Mouse (Mus musculus): Measurements from ENCODE around the gene Cfap54. TPM values are rescaled to one million over a fixed set of nuclear protein-coding genes. Genes with fewer than 3 reads are reported as not detected.

Gene Cfap54
- polyA plus RNA-seq (2015; fragmentation: Nextera tagmentation; extraction: Ambion mirVana), result 0.15 and 0.27 TPM in 2 replicates

DNA sequence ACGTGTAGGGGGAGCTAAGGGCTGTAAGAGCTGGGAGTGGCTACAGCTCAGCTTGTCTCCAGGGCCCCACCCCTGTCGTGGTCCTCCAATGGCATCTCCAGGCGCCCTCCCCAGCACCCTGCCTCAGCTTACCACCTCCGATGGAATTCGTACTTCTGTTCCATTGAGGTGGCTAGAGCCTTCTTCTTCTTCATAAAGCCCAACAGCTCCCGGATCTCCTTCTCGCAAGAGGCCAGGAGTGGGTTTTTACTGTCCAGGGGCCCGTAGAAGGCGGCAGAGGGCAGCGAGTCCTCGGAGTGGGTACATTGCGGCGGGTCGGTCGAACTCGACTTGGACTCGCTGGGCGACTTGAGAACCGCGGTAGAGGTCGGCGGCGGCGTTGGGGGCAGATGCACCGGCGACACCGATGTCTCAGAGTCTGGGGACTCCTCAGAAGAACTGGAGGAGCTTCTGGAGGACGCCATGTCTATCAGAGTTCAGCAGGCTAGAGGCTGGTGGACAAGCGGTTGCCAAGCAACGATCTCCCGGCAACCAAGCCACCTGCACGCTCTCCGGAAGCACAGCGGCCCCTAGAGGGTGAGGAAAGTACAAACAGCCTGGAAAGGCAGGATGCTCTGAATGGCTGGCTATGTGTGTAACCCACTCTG is at the start of gene Cfap54:
TSS of gene Cfap54 (minus strand) at position 486 of the 647 bp plus-strand sequence.
- H3K4me1 ChIP-seq (ENCODE audit: control insufficient read depth, insufficient read depth, low read length), result peaks cover 4% of the 10 kb centered on the region; the same call in 1 of the 2 replicates
- H3K4me2 ChIP-seq (ENCODE audit: low read depth, low read length), result peak within 1 kb of the TSS; percentile 75
- peak within 1 kb of the TSS; percentile 54 for H3K4me3 ChIP-seq (replicated peaks; ENCODE audit: low read length)
- H3K36me3 ChIP-seq (ENCODE audit: control insufficient read depth, insufficient read depth, low read length), result no peaks in the 10 kb centered on the region
- peak; percentile 94 for ATAC-seq (ENCODE audit: insufficient read depth, low FRiP score)
- H3K9ac ChIP-seq (ENCODE audit: low read length), result peak within 1 kb of the TSS; percentile 48; the same call in 1 of the 2 replicates
- no peaks in the 10 kb centered on the region for H3K27me3 ChIP-seq (ENCODE audit: control insufficient read depth, insufficient read depth, low read length)
- no peak within 1 kb of the TSS for H3K27ac ChIP-seq (ENCODE audit: low read length)
- WGBS, result 1% methylated on average over 34 of the region's 34 CpGs
- no peaks in the 10 kb centered on the region for H3K9me3 ChIP-seq (replicated peaks; ENCODE audit: control insufficient read depth, low read length)

- no peak overlapping the region for H3K4me2 ChIP-seq (ENCODE audit: low read depth, low read length)
- no peaks in the 10 kb centered on the region for H3K27me3 ChIP-seq (ENCODE audit: control insufficient read depth, insufficient read depth, low read length)
- WGBS, result 49% methylated on average over 10 of the region's 10 CpGs
- ATAC-seq (ENCODE audit: insufficient read depth, low FRiP score), result peak; percentile 53; the same call in 1 of the 2 replicates
- H3K9ac ChIP-seq (ENCODE audit: low read length), result no peak overlapping the region
- no peak overlapping the region for H3K4me3 ChIP-seq (replicated peaks; ENCODE audit: low read length)
- no peaks in the 10 kb centered on the region for H3K9me3 ChIP-seq (replicated peaks; ENCODE audit: control insufficient read depth, low read length)
- no peaks in the 10 kb centered on the region; the same call in 1 of the 2 replicates for H3K4me1 ChIP-seq (ENCODE audit: control insufficient read depth, insufficient read depth, low read length)
- peak overlapping the region; percentile 79 for H3K27ac ChIP-seq (ENCODE audit: low read length)
- no peaks in the 10 kb centered on the region for H3K36me3 ChIP-seq (ENCODE audit: control insufficient read depth, insufficient read depth, low read length)
Measured at GRCm38 (mm10) chr10:93130456-93130940, 49.1 kb upstream of the Cfap54 start.

GRCm38 (mm10) chr10:93129904-93130455 is 48.6 kb upstream of the Cfap54 start:
- Histone ChIP-seq H3K4me1 (ENCODE audit: control insufficient read depth, insufficient read depth, low read length) (no peaks in the 10 kb centered on the region; the same call in 1 of the 2 replicates), H3K4me3 (replicated peaks; ENCODE audit: low read length) (no peak overlapping the region), H3K4me2 (ENCODE audit: low read depth, low read length) (no peak overlapping the region), H3K27me3 (ENCODE audit: control insufficient read depth, insufficient read depth, low read length) (no peaks in the 10 kb centered on the region), H3K9ac (ENCODE audit: low read length) (no peak overlapping the region), H3K36me3 (ENCODE audit: control insufficient read depth, insufficient read depth, low read length) (no peaks in the 10 kb centered on the region), H3K9me3 (replicated peaks; ENCODE audit: control insufficient read depth, low read length) (no peaks in the 10 kb centered on the region), H3K27ac (ENCODE audit: low read length) (no peak overlapping the region)
- ATAC-seq (ENCODE audit: insufficient read depth, low FRiP score), result no peak
- 71% methylated on average over 9 of the region's 9 CpGs for WGBS

GRCm38 (mm10) chr10:93129345-93129744 is 47.9 kb upstream of the Cfap54 start:
- H3K4me1 ChIP-seq (ENCODE audit: control insufficient read depth, insufficient read depth, low read length), result no peaks in the 10 kb centered on the region; the same call in 1 of the 2 replicates
- no peaks in the 10 kb centered on the region for H3K36me3 ChIP-seq (ENCODE audit: control insufficient read depth, insufficient read depth, low read length)
- 58% methylated on average over 1 of the region's 1 CpGs for WGBS
- no peak overlapping the region for H3K4me2 ChIP-seq (ENCODE audit: low read depth, low read length)
- H3K4me3 ChIP-seq (replicated peaks; ENCODE audit: low read length), result no peak overlapping the region
- no peak for ATAC-seq (ENCODE audit: insufficient read depth, low FRiP score)
- H3K9me3 ChIP-seq (replicated peaks; ENCODE audit: control insufficient read depth, low read length), result no peaks in the 10 kb centered on the region
- no peak overlapping the region for H3K27ac ChIP-seq (ENCODE audit: low read length)
- no peaks in the 10 kb centered on the region for H3K27me3 ChIP-seq (ENCODE audit: control insufficient read depth, insufficient read depth, low read length)
- no peak overlapping the region for H3K9ac ChIP-seq (ENCODE audit: low read length)

DNA sequence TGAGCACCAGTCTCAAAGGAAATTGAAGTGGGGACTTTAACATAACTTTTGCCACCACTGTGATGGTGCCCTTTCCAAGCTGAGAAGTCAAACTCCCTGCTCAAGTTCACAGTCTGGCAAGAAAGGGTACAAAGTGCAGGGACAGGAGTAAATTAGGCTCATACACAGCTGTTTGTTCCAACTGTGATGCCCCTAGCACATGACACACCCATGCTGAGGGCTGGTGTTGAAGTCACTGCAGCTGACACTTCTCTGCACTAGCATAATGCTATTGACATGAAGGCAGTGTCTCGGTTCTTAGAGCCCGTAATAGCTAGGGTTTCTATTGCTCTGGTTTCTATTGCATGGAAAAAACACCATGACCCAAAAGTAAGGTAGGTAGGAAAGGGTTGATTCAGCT is 47.1 kb upstream of the Cfap54 start:
- Histone ChIP-seq H3K9ac (ENCODE audit: low read length) (no peak overlapping the region), H3K27me3 (ENCODE audit: control insufficient read depth, insufficient read depth, low read length) (no peaks in the 10 kb centered on the region), H3K4me1 (ENCODE audit: control insufficient read depth, insufficient read depth, low read length) (no peaks in the 10 kb centered on the region; the same call in 1 of the 2 replicates), H3K9me3 (replicated peaks; ENCODE audit: control insufficient read depth, low read length) (no peaks in the 10 kb centered on the region), H3K27ac (ENCODE audit: low read length) (no peak overlapping the region), H3K4me2 (ENCODE audit: low read depth, low read length) (no peak overlapping the region), H3K36me3 (ENCODE audit: control insufficient read depth, insufficient read depth, low read length) (no peaks in the 10 kb centered on the region), H3K4me3 (replicated peaks; ENCODE audit: low read length) (no peak overlapping the region)
- no peak for ATAC-seq (ENCODE audit: insufficient read depth, low FRiP score)
- 84% methylated on average over 2 of the region's 2 CpGs for WGBS

DNA sequence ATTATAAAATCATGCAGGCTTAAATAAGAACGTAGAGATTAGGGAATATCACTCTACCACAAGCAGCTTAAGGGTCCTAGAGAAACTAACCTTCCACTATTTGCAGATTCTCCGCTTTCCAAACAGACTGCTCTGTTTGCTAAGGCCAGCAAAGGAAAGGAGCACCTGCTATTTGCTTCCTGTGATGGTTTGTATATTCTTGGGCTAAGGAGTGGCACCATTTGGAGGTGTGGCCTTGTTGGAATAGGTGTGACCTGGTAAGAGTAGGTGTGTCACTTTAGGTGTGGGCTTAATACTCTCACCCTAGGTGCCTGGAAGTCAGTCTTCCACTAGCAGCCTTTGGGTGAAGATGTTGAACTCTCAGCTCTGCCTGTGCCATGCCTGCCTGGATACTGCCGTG is 44.6 kb upstream of the Cfap54 start:
- Histone ChIP-seq H3K9me3 (replicated peaks; ENCODE audit: control insufficient read depth, low read length) (no peaks in the 10 kb centered on the region), H3K4me2 (ENCODE audit: low read depth, low read length) (no peak overlapping the region), H3K4me1 (ENCODE audit: control insufficient read depth, insufficient read depth, low read length) (no peaks in the 10 kb centered on the region; the same call in 1 of the 2 replicates), H3K27me3 (ENCODE audit: control insufficient read depth, insufficient read depth, low read length) (no peaks in the 10 kb centered on the region), H3K4me3 (replicated peaks; ENCODE audit: low read length) (no peak overlapping the region), H3K36me3 (ENCODE audit: control insufficient read depth, insufficient read depth, low read length) (no peaks in the 10 kb centered on the region), H3K27ac (ENCODE audit: low read length) (no peak overlapping the region), H3K9ac (ENCODE audit: low read length) (no peak overlapping the region)
- WGBS, result 57% methylated on average over 3 of the region's 3 CpGs
- ATAC-seq (ENCODE audit: insufficient read depth, low FRiP score), result no peak

- ATAC-seq (ENCODE audit: insufficient read depth, low FRiP score), result peak; percentile 64; the same call in 1 of the 2 replicates
Measured at GRCm38 (mm10) chr10:93123957-93124613, 42.7 kb upstream of the Cfap54 start.

DNA sequence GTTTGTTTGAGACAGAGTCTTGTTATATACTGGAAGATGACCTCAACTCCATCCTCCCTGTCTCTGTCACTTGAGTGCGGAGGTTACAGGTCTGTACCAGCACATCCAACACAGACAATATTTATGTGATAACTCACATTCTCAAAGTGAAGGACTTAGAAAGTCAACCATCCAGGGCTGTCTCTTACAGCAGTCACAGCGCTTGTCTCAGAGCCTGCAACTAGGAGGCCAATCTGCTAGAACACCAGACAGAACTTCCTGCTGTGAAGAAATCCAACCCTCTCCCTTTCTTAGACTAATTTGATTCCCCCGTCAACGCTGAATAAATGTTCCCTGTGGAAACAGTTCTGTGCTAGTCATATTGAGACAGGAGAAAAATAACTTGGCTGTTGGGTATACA is 41.9 kb upstream of the Cfap54 start:
- Histone ChIP-seq H3K4me1 (ENCODE audit: control insufficient read depth, insufficient read depth, low read length) (no peaks in the 10 kb centered on the region), H3K27ac (ENCODE audit: low read length) (0 out of 2 replicates have a peak overlapping the region, but pooled peaks have one; percentile 9), H3K9me3 (replicated peaks; ENCODE audit: control insufficient read depth, low read length) (no peaks in the 10 kb centered on the region), H3K9ac (ENCODE audit: low read length) (no peak overlapping the region), H3K4me2 (ENCODE audit: low read depth, low read length) (no peak overlapping the region), H3K36me3 (ENCODE audit: control insufficient read depth, insufficient read depth, low read length) (no peaks in the 10 kb centered on the region), H3K27me3 (ENCODE audit: control insufficient read depth, insufficient read depth, low read length) (no peaks in the 10 kb centered on the region), H3K4me3 (replicated peaks; ENCODE audit: low read length) (no peak overlapping the region)
- no peak for ATAC-seq (ENCODE audit: insufficient read depth, low FRiP score)
- 76% methylated on average over 4 of the region's 4 CpGs for WGBS

More at GRCm38 (mm10) chr10:93123957-93124613, 42.7 kb upstream of the Cfap54 start:
- Histone ChIP-seq H3K9me3 (replicated peaks; ENCODE audit: control insufficient read depth, low read length) (no peaks in the 10 kb centered on the region), H3K36me3 (ENCODE audit: control insufficient read depth, insufficient read depth, low read length) (no peaks in the 10 kb centered on the region), H3K9ac (ENCODE audit: low read length) (0 out of 2 replicates have a peak overlapping the region, but pooled peaks have one; percentile 2), H3K27me3 (ENCODE audit: control insufficient read depth, insufficient read depth, low read length) (no peaks in the 10 kb centered on the region), H3K27ac (ENCODE audit: low read length) (peak overlapping the region; percentile 59), H3K4me2 (ENCODE audit: low read depth, low read length) (peak overlapping the region; percentile 35), H3K4me3 (replicated peaks; ENCODE audit: low read length) (no peak overlapping the region; the same call in 1 of the 2 replicates), H3K4me1 (ENCODE audit: control insufficient read depth, insufficient read depth, low read length) (no peaks in the 10 kb centered on the region)
- 42% methylated on average over 12 of the region's 12 CpGs for WGBS
